Mouse (Mus musculus) brain, adult 10 weeks (tissue): ENCODE results near the gene Ddx3x. TPM values are rescaled to one million over a fixed set of nuclear protein-coding genes. Genes with fewer than 3 reads are reported as not detected.

Source experiments
- polyA plus RNA-seq: library from polyadenylated mRNA; stranded (reverse); fragments of 350-450 nt; fragmentation: Illumina TruSeq; extraction: RNeasy Lipid Tissue Mini Kit (QIAGEN cat#74804); gene quantifications from one replicate; pipeline ENCODE4 v1.2.3, GENCODE M21; 2015; ENCODE audit warnings: low read depth, low replicate concordance

The Ddx3x gene
- 121 TPM for polyA plus RNA-seq

DNA sequence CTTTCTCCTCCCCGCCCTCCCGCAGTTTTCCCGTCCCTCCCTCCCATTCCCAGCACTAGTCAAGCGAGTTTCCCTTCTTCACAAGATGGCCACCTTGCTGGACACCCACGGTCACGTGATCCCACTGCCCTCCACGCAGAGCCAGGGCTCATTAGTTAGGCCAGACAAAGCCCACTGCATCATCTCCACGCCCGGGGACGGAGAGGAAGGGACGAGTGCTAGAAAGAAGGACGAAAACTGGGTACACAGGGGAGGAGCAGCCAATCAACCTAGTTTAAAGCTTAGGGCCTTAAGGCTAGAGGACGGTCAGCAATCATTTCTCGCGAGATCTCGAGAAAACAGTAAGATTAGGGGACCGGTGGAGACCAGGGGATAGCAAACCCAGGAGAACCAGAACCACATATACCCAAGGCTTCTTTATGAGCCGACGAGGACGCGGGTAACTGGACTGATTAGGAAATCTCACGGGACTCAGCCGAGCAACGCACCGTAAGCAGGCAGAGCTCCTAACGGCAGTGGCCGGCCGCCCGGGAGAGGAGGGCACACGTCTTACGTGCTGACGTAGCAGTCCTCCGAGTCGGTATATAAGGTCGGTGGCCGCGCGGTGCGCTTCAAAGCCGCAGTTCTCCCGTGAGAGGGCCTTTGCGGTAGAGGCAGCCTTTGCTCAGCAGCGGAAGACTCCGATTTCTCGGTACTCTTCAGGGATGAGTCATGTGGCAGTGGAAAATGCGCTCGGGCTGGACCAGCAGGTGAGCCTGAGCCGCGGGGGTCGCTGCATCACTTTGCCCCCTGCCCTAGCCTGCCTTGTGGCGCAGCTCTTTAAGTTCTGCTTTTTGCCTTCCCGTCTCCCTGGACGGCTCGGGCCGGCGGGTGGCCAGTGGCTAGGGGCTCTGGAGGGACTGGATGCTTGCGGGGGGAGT lies at the start of gene Ddx3x:
TSS of gene Ddx3x (plus strand) at position 562 of the 920 bp plus-strand sequence.

Other genes with a start within 250 kb of the Ddx3x start
- 107 TPM for gene Usp9x, start 209.5 kb upstream of the Ddx3x start, polyA plus RNA-seq
- 0.27 TPM for gene Nyx, start 185.1 kb downstream of the Ddx3x start, polyA plus RNA-seq